Mouse (Mus musculus) liver, embryonic 14.5 days (tissue): ENCODE measurements around the gene Ppp1r15a.

Experiments used
- CTCF ChIP-seq: IDR thresholded peaks from 2 replicates; pipeline ENCODE4 v1.5.1; 2016; ENCODE audit warnings: antibody characterized with exemption, low read depth, control low read depth
- EP300 ChIP-seq: IDR thresholded peaks from 2 replicates; pipeline ENCODE4 v1.6.1; 2016; ENCODE audit warnings: antibody characterized with exemption, low read depth

- TF ChIP-seq CTCF (no peak), EP300 (no peak)
Measured at GRCm38 (mm10) chr7:45482166-45482565, 43.9 kb downstream of the Ppp1r15a start.
